Mouse (Mus musculus) ZHBTc4 (cell line): ENCODE measurements around the gene Zfp563.

Experiments
- DNase-seq: peaks from one replicate; pipeline ENCODE4 v3.0.0-alpha.2; 2011; ENCODE audit warnings: low read depth, low spot score

Zfp563 gene

GRCm38 (mm10) chr17:33089220-33089949, at the start of gene Zfp563:
Gene Zfp563 (plus strand): TSS chr17:33089310.
- peak; percentile 87 for DNase-seq

DNA sequence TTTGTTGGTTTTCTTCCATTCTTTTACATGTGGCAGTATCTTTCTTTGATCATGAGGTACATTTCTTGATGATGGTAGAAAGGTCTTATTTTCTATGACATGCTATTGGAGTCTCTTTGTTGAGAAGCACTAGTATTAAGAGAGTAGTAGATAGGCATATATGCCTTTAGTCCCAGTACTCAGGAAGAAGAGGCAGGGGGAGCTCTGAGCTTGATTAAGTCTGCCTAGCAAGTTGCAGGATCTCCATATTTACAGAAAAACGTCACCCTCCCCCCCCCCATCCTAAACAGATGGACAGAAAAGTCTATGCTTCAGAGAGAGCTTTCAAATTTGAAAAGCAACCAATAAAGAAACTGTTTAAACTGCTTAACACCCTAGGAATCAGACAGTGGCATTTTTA, 30.3 kb upstream of the Zfp563 start:
- no peak for DNase-seq

- peak; percentile 90 for DNase-seq
Observed at GRCm38 (mm10) chr17:33063001-33063400, 26.1 kb upstream of the Zfp563 start.

GRCm38 (mm10) chr17:33067958-33068357, 21.2 kb upstream of the Zfp563 start, which contains the start of gene 4921501E09Rik:
Gene 4921501E09Rik (minus strand): TSS chr17:33068058.
- DNase-seq = no peak

DNA sequence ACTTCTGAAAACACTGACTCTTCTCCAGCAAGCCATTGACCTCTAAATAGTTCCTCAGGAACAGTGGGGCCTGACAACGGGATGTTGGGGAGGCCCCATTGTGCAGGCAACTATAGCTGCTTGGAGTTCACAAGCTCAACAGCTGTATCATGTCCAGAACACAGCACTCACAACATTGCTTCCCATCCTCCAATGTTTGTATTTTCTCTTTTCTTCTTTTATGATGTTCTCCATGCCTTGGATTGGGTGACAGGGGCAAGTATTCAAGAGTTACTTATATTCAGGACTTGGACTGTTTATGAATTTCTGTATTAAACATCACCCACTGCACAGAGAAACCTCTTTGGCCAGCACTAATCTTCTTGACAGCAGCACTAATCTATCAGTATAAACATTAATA, 2.5 kb downstream of the Zfp563 start:
- DNase-seq = no peak

DNA sequence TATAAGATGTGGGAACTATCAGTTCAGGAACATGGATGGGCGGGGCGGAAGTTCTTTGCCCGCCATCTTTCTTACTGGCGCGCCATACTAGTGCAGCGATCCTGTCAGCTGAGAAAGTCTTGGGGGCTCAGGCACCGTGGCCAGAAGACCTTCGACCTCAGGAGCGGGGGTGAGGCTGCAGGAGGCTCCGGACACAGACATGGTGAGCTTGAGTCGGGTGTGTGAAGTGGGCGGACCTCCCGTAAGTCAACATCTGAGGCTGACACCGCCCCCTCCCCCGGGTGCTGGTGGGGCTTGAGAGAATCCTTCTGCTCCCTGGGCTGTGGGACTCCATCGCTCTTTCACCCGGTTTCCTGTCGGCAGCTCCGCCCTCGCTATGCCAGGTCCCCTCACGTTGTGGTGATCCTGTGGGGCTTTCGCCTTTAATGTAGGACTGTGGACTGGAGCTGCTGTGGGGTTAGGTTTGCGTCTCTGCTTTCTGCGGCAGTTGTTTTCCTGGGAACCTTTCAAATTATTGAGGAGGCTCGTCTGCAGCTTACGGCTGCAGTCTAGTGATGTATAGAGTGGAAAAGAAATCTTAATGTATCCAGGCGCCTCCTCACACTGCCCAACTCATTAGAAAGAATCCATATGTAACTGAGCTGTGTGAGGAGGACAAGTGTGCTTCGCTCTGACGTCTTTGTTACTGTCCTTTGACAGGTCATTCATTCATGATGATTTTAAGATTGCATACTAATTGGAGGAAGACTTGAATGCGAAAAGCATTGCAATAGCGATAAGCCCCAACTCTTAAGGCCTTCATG, 3.5 kb downstream of the Zfp563 start:
- peak; percentile 90 for DNase-seq

- DNase-seq = no peak
Observed at GRCm38 (mm10) chr17:33097396-33097795, 8.3 kb downstream of the Zfp563 start.

DNA sequence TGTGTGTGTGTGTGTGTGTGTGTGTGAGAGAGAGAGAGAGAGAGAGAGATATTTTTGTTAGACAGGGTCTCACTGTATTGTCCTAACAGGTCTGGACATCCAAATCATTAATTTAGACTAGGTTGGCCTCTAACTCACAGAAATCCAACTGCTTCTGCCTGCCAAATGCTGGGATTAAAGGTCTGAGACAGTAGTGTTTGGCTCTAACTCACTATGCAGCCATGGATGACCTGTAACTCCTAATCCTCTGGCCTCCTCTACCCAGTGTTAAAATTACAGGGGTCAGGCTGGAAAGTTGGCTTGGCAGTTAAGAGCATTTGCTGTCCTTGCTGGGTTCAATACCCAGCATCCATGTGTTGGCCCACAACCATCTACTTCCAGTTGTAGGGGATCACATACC, 35.4 kb downstream of the Zfp563 start:
- no peak for DNase-seq

- no peak for DNase-seq
Observed at GRCm38 (mm10) chr17:33126257-33126656, 37.1 kb downstream of the Zfp563 start.

DNA sequence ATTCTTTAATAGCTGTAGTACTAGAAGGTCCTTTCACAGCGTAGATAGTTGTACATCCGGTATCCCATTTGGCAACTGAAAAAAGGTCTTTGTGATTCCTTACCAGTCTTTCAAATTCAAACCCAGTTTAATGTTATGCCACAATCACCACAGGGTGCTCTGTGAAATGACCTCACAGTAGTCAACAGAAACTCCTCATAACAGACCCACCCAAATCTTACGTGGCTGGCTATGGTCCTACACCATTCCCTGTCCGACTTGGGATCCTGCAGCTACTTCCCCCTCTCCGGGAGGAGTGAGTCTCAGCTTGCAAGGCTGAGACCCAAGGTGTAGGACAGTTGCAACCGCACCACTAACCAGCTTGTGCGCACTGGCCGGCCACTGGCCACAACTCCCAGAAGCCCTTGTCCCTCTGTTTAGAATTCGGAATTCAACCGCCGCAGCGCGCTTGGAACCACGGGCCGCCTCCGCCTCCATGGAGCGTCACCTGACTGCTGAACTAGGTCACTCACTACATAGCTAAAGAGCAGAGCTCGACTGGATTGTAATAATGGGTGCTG, 50.2 kb downstream of the Zfp563 start, which contains the start of gene Morc2b:
Gene Morc2b (minus strand): TSS at position 423 of the 560 bp plus-strand sequence.
- DNase-seq = peak; percentile 81
